Comparison of ENCODE assay signal across 1 mouse cellular context in genomic region chr9:66945647-66946641, GRCm38 (mm10).
TF ChIP-seq lines count a peak whose summit lies in the region.

Gene Rps27l (plus strand): TSS chr9:66946086.

TF ChIP-seq in CH12.LX, 34 proteins besides CTCF, POLR2A, EP300 and RAD21 (continued from another document):
- TF ChIP-seq ELF1 (IDR thresholded peaks at IDR 0.05; ENCODE audit: low read depth, low read length), result peak; percentile 97
- no peak for TF ChIP-seq JUN (IDR thresholded peaks at IDR 0.05; ENCODE audit: insufficient read depth, low read depth, low read length)
- peak; percentile 88; the same call in 1 of the 2 replicates for TF ChIP-seq POLR2AphosphoS2 (IDR thresholded peaks at IDR 0.05; ENCODE audit: low read depth, low read length)
- peak; percentile 59; the same call in 1 of the 2 replicates for TF ChIP-seq IRF4 (IDR thresholded peaks at IDR 0.05; ENCODE audit: low read depth, low read length)
- TF ChIP-seq CHD2 (IDR thresholded peaks at IDR 0.05; ENCODE audit: low read length), result no peak
- TF ChIP-seq GABPA (IDR thresholded peaks at IDR 0.05; ENCODE audit: insufficient replicate concordance, low read depth, low read length), result peak; percentile 56; the same call in 1 of the 2 replicates
- TF ChIP-seq NELFE (IDR thresholded peaks at IDR 0.05; ENCODE audit: low read depth, low read length), result peak; percentile 95
- TF ChIP-seq ETS1 (conservative IDR thresholded peaks at IDR 0.05; ENCODE audit: low read depth, low read length), result no peak; the same call in 1 of the 2 replicates
- no peak; the same call in 1 of the 2 replicates for TF ChIP-seq UBTF (IDR thresholded peaks at IDR 0.05; ENCODE audit: low read depth, low read length)
- TF ChIP-seq MEF2A (IDR thresholded peaks at IDR 0.05; ENCODE audit: borderline replicate concordance, low read depth, low read length), result peak; percentile 73; the same call in 1 of the 2 replicates
- no peak for TF ChIP-seq USF1 (IDR thresholded peaks at IDR 0.05; ENCODE audit: low read depth, low read length)
- TF ChIP-seq E2F4 (IDR thresholded peaks at IDR 0.05; ENCODE audit: insufficient replicate concordance, low read depth, low read length), result peak; percentile 47; the same call in 1 of the 2 replicates
